Mouse (Mus musculus) myocyte (in vitro differentiated cells): Measurements from ENCODE around the gene Igf1r. TPM values are rescaled to one million over a fixed set of nuclear protein-coding genes. Genes with fewer than 3 reads are reported as not detected.

Experiments used
- H3K27me3 ChIP-seq: one replicate; pipeline ENCODE4 v1.6.1; 2011; ENCODE audit not compliant: control insufficient read depth, insufficient read depth, insufficient read length
- H3K36me3 ChIP-seq: one replicate; pipeline ENCODE4 v1.6.1; 2011; ENCODE audit not compliant: control insufficient read depth, insufficient read depth
- H3K4me2 ChIP-seq: one replicate; pipeline ENCODE4 v1.6.1; 2011; ENCODE audit warnings: low read depth, control low read depth
- H3K4me3 ChIP-seq: one replicate; pipeline ENCODE4 v1.5.1; 2011; ENCODE audit warnings: mild to moderate bottlenecking, control low read depth, moderate library complexity
- H3K79me2 ChIP-seq: one replicate; pipeline ENCODE4 v1.6.1; 2011; ENCODE audit not compliant: control insufficient read depth, insufficient read depth
- H3ac ChIP-seq: one replicate; pipeline ENCODE4 v1.6.1; 2011; ENCODE audit not compliant: control insufficient read depth, insufficient read length
- CEBPB ChIP-seq: IDR thresholded peaks from 2 replicates; pipeline ENCODE4 v1.6.1; 2011; ENCODE audit warnings: mild to moderate bottlenecking, moderate library complexity; ENCODE audit not compliant: poor library complexity, insufficient read depth, severe bottlenecking
- E2F4 ChIP-seq: IDR thresholded peaks from one replicate; pipeline ENCODE4 v1.6.1; 2011; ENCODE audit warnings: mild to moderate bottlenecking, control low read depth, moderate library complexity; ENCODE audit not compliant: insufficient read depth
- MAX ChIP-seq: IDR thresholded peaks from one replicate; pipeline ENCODE4 v1.6.1; 2011; ENCODE audit warnings: low read depth, mild to moderate bottlenecking, control low read depth
- MYOD1 ChIP-seq, 3 experiments: IDR thresholded peaks; one replicate each; pipeline ENCODE4 v1.6.1; 2011; ENCODE audit warnings: control low read depth in 2 of 3, low read depth in 2 of 3, mild to moderate bottlenecking in 2 of 3, moderate library complexity in 1 of 3; ENCODE audit not compliant: insufficient read length in 2 of 3, control insufficient read depth in 1 of 3
- MYOG ChIP-seq, 3 experiments: IDR thresholded peaks; one replicate each; pipeline ENCODE4 v1.6.1; 2011; ENCODE audit warnings: control low read depth in 2 of 3, low read depth in 2 of 3, mild to moderate bottlenecking in 2 of 3; ENCODE audit not compliant: insufficient read length in 2 of 3, control insufficient read depth in 1 of 3, insufficient read depth in 1 of 3
- POLR2A ChIP-seq: IDR thresholded peaks from one replicate; pipeline ENCODE4 v1.6.1; 2011; ENCODE audit warnings: low read depth, mild to moderate bottlenecking, control low read depth, moderate library complexity; ENCODE audit not compliant: insufficient read length
- POLR2AphosphoS2 ChIP-seq: IDR thresholded peaks from one replicate; pipeline ENCODE4 v1.6.1; 2011; ENCODE audit warnings: low read depth, control low read depth; ENCODE audit not compliant: insufficient read length
- REST ChIP-seq: IDR thresholded peaks from one replicate; pipeline ENCODE4 v1.6.1; 2011; ENCODE audit warnings: mild to moderate bottlenecking, control low read depth, moderate library complexity; ENCODE audit not compliant: insufficient read depth, insufficient read length
- SRF ChIP-seq: IDR thresholded peaks from one replicate; pipeline ENCODE4 v1.6.1; 2011; ENCODE audit warnings: low read depth; ENCODE audit not compliant: control insufficient read depth, insufficient read length
- TCF12 ChIP-seq: IDR thresholded peaks from one replicate; pipeline ENCODE4 v1.6.1; 2011; ENCODE audit warnings: mild to moderate bottlenecking, control low read depth; ENCODE audit not compliant: poor library complexity, insufficient read depth, severe bottlenecking
- TCF3 ChIP-seq: IDR thresholded peaks from one replicate; pipeline ENCODE4 v1.6.1; 2011; ENCODE audit warnings: low read depth, control low read depth; ENCODE audit not compliant: insufficient read length
- USF1 ChIP-seq: IDR thresholded peaks from one replicate; pipeline ENCODE4 v1.6.1; 2011; ENCODE audit warnings: low read depth, mild to moderate bottlenecking, control low read depth, moderate library complexity
- polyA plus RNA-seq: library from polyadenylated mRNA; unstranded; fragments of >200 nt; fragmentation: generic; extraction: Trizol; gene quantifications from one replicate; pipeline ENCODE4 v1.2.1, GENCODE M21; 2012; ENCODE audit warnings: missing spikeins

Gene Igf1r
- polyA plus RNA-seq, 1 experiment: 7.9 TPM

GRCm38 (mm10) chr7:68193958-68194695 lies 241.5 kb downstream of the Igf1r start:
- Histone ChIP-seq H3K36me3 (peaks cover 27% of the 10 kb centered on the region), H3K27me3 (no peaks in the 10 kb centered on the region), H3K4me3 (no peak overlapping the region), H3ac (no peak overlapping the region), H3K79me2 (no peaks in the 10 kb centered on the region), H3K4me2 (no peak overlapping the region)
- TF ChIP-seq MYOD1 (IDR thresholded peaks at IDR 0.05; ENCODE audit: control insufficient read depth in 1 of 3, insufficient read length in 2 of 3, low read depth in 2 of 3) (peak in 2 of 3 experiments; percentile 83 to 84), MYOG (IDR thresholded peaks at IDR 0.05; ENCODE audit: control insufficient read depth in 1 of 3, insufficient read depth in 1 of 3, insufficient read length in 2 of 3, low read depth in 2 of 3) (peak in 2 of 3 experiments; percentile 78 to 81), CEBPB (no peak)

GRCm38 (mm10) chr7:68199609-68200008 lies 247.0 kb downstream of the Igf1r start:
- no peak for TF ChIP-seq POLR2AphosphoS2
- no peak for TF ChIP-seq REST
- no peak for TF ChIP-seq E2F4
- TF ChIP-seq TCF12: no peak
- no peak for TF ChIP-seq MYOD1 (IDR thresholded peaks at IDR 0.05; ENCODE audit: control insufficient read depth in 1 of 3, insufficient read length in 2 of 3, low read depth in 2 of 3)
- no peak for TF ChIP-seq CEBPB
- no peak for TF ChIP-seq USF1
- no peak for TF ChIP-seq MYOG (IDR thresholded peaks at IDR 0.05; ENCODE audit: control insufficient read depth in 1 of 3, insufficient read depth in 1 of 3, insufficient read length in 2 of 3, low read depth in 2 of 3)
- TF ChIP-seq TCF3: no peak
- no peak for TF ChIP-seq SRF
- no peak overlapping the region for H3ac ChIP-seq
- H3K79me2 ChIP-seq: no peaks in the 10 kb centered on the region
- H3K36me3 ChIP-seq: peaks cover 37% of the 10 kb centered on the region
- H3K4me2 ChIP-seq: no peak overlapping the region
- H3K4me3 ChIP-seq: no peak overlapping the region
- H3K27me3 ChIP-seq: no peaks in the 10 kb centered on the region

GRCm38 (mm10) chr7:68205776-68206427 lies 253.3 kb downstream of the Igf1r start:
- Histone ChIP-seq H3K79me2 (no peaks in the 10 kb centered on the region), H3K27me3 (no peaks in the 10 kb centered on the region), H3K4me3 (no peak overlapping the region), H3K36me3 (peaks cover 28% of the 10 kb centered on the region), H3K4me2 (no peak overlapping the region), H3ac (no peak overlapping the region)
- no peak for TF ChIP-seq POLR2A
- TF ChIP-seq CEBPB: no peak
- TF ChIP-seq MAX: no peak
- no peak for TF ChIP-seq TCF12
- no peak for TF ChIP-seq USF1
- TF ChIP-seq TCF3: no peak
- no peak for TF ChIP-seq MYOG (IDR thresholded peaks at IDR 0.05; ENCODE audit: control insufficient read depth in 1 of 3, insufficient read depth in 1 of 3, insufficient read length in 2 of 3, low read depth in 2 of 3)
- no peak for TF ChIP-seq E2F4
- no peak for TF ChIP-seq SRF
- TF ChIP-seq REST: no peak
- TF ChIP-seq MYOD1 (IDR thresholded peaks at IDR 0.05; ENCODE audit: control insufficient read depth in 1 of 3, insufficient read length in 2 of 3, low read depth in 2 of 3): no peak
- TF ChIP-seq POLR2AphosphoS2: no peak

- Histone ChIP-seq H3ac (no peak overlapping the region), H3K4me2 (no peak overlapping the region), H3K79me2 (no peaks in the 10 kb centered on the region), H3K27me3 (no peaks in the 10 kb centered on the region), H3K4me3 (no peak overlapping the region), H3K36me3 (peaks cover 23% of the 10 kb centered on the region)
- TF ChIP-seq USF1: no peak
- TF ChIP-seq POLR2AphosphoS2: no peak
- no peak for TF ChIP-seq SRF
- TF ChIP-seq TCF12: no peak
- no peak for TF ChIP-seq E2F4
- no peak for TF ChIP-seq POLR2A
- TF ChIP-seq MAX: no peak
- TF ChIP-seq MYOD1 (IDR thresholded peaks at IDR 0.05; ENCODE audit: control insufficient read depth in 1 of 3, insufficient read length in 2 of 3, low read depth in 2 of 3): no peak
Observed at GRCm38 (mm10) chr7:68209039-68209438, 256.4 kb downstream of the Igf1r start.

- H3K27me3 ChIP-seq: no peaks in the 10 kb centered on the region
- no peak overlapping the region for H3K4me2 ChIP-seq
- H3K36me3 ChIP-seq: peaks cover 17% of the 10 kb centered on the region
- H3ac ChIP-seq: no peak overlapping the region
- TF ChIP-seq TCF12 (no peak), E2F4 (no peak), TCF3 (no peak), SRF (no peak), MYOG (IDR thresholded peaks at IDR 0.05; ENCODE audit: control insufficient read depth in 1 of 3, insufficient read depth in 1 of 3, insufficient read length in 2 of 3, low read depth in 2 of 3) (no peak), MYOD1 (IDR thresholded peaks at IDR 0.05; ENCODE audit: control insufficient read depth in 1 of 3, insufficient read length in 2 of 3, low read depth in 2 of 3) (no peak), POLR2A (no peak), USF1 (no peak)
- no peaks in the 10 kb centered on the region for H3K79me2 ChIP-seq
- H3K4me3 ChIP-seq: no peak overlapping the region
Observed at GRCm38 (mm10) chr7:68210417-68210816, 257.8 kb downstream of the Igf1r start.
